Mouse (Mus musculus) MEL (cell line): ENCODE measurements around the gene Spata32. TPM values are rescaled to one million over a fixed set of nuclear protein-coding genes. Genes with fewer than 3 reads are reported as not detected.

Experiments used
- DNase-seq: peaks from one replicate; pipeline ENCODE4 v3.0.0; 2011; ENCODE audit warnings: low read depth, low spot score
- H3K27ac ChIP-seq: 2 replicates; pipeline ENCODE4 v1.5.1; 2012; ENCODE audit warnings: low read depth, mild to moderate bottlenecking, control low read depth, low read length, moderate library complexity; ENCODE audit not compliant: control insufficient read depth
- H3K27me3 ChIP-seq, 2 experiments: fragments of 150-350 bp in 1 of 2; sonication (generic) in 1 of 2; 2 replicates each; pipeline ENCODE4 v1.6.1; 2012; ENCODE audit warnings: low read length in 2 of 2, mild to moderate bottlenecking in 2 of 2, improper control_type of control experiment in 1 of 2, moderate library complexity in 1 of 2; ENCODE audit not compliant: insufficient read depth in 2 of 2, control insufficient read depth in 1 of 2
- H3K36me3 ChIP-seq, 2 experiments: 2 replicates each; pipeline ENCODE4 v1.6.1; 2012 to 2014; ENCODE audit warnings: low read length in 2 of 2, improper control_type of control experiment in 1 of 2, inconsistent platforms in 1 of 2, mild to moderate bottlenecking in 1 of 2; ENCODE audit not compliant: insufficient read depth in 2 of 2, control insufficient read depth in 1 of 2
- H3K4me1 ChIP-seq, 2 experiments: fragments of 150-350 bp in 1 of 2; sonication (generic) in 1 of 2; 2 replicates each; pipeline ENCODE4 v1.6.1; 2012; ENCODE audit warnings: low read length in 2 of 2, improper control_type of control experiment in 1 of 2, mild to moderate bottlenecking in 1 of 2; ENCODE audit not compliant: insufficient read depth in 2 of 2, control insufficient read depth in 1 of 2
- H3K4me3 ChIP-seq, 2 experiments: fragments of 150-350 bp in 1 of 2; sonication (generic) in 1 of 2; 2 replicates each; pipeline ENCODE4 v1.5.1; 2012; ENCODE audit warnings: low read depth in 2 of 2, low read length in 2 of 2, mild to moderate bottlenecking in 2 of 2, moderate library complexity in 2 of 2, control low read depth in 1 of 2, improper control_type of control experiment in 1 of 2; ENCODE audit not compliant: control insufficient read depth in 1 of 2, insufficient read depth in 1 of 2
- H3K79me2 ChIP-seq: 2 replicates; pipeline ENCODE4 v1.6.1; 2012; ENCODE audit warnings: mild to moderate bottlenecking, low read length, moderate library complexity; ENCODE audit not compliant: control insufficient read depth, poor library complexity, insufficient read depth
- H3K9ac ChIP-seq: 2 replicates; pipeline ENCODE4 v1.6.1; 2012; ENCODE audit warnings: low read depth, mild to moderate bottlenecking, control low read depth, low read length, moderate library complexity; ENCODE audit not compliant: control insufficient read depth, poor library complexity, severe bottlenecking
- H3K9me3 ChIP-seq: fragments of 150-350 bp; sonication (generic); replicated peaks from 2 replicates; pipeline ENCODE4 v1.6.1; 2012; ENCODE audit warnings: mild to moderate bottlenecking, low read length, improper control_type of control experiment, moderate library complexity; ENCODE audit not compliant: insufficient read depth
- BHLHE40 ChIP-seq: IDR thresholded peaks from 2 replicates; pipeline ENCODE4 v1.6.1; 2012; ENCODE audit warnings: low read depth, mild to moderate bottlenecking, inconsistent platforms, low read length, improper control_type of control experiment, borderline replicate concordance
- CHD1 ChIP-seq: IDR thresholded peaks from 2 replicates; pipeline ENCODE4 v1.6.1; 2012; ENCODE audit warnings: low read depth, mild to moderate bottlenecking, inconsistent platforms, low read length, improper control_type of control experiment
- CHD2 ChIP-seq: IDR thresholded peaks from 2 replicates; pipeline ENCODE4 v1.6.1; 2011; ENCODE audit warnings: low read length, improper control_type of control experiment
- CTCF ChIP-seq, 3 experiments: IDR thresholded peaks in 2 of 3; conservative IDR thresholded peaks in 1 of 3; 2 replicates each; pipeline ENCODE4 v1.5.1; 2011 to 2012; ENCODE audit warnings: low read length in 3 of 3, low read depth in 2 of 3, mild to moderate bottlenecking in 2 of 3, improper control_type of control experiment in 1 of 3, inconsistent platforms in 1 of 3, mixed read lengths in 1 of 3, moderate library complexity in 1 of 3; ENCODE audit not compliant: control insufficient read depth in 1 of 3, insufficient read depth in 1 of 3, poor library complexity in 1 of 3, severe bottlenecking in 1 of 3
- E2F4 ChIP-seq: IDR thresholded peaks from 2 replicates; pipeline ENCODE4 v1.6.1; 2011; ENCODE audit warnings: low read depth, low read length, improper control_type of control experiment, borderline replicate concordance
- ELF1 ChIP-seq: IDR thresholded peaks from 2 replicates; pipeline ENCODE4 v1.6.1; 2014; ENCODE audit warnings: low read depth, mild to moderate bottlenecking, inconsistent platforms, low read length, improper control_type of control experiment, moderate library complexity
- EP300 ChIP-seq, 2 experiments: IDR thresholded peaks; 2 replicates each; pipeline ENCODE4 v1.6.1; 2011; ENCODE audit warnings: improper control_type of control experiment in 2 of 2, low read length in 2 of 2, low read depth in 1 of 2, mild to moderate bottlenecking in 1 of 2
- ETS1 ChIP-seq: IDR thresholded peaks from 2 replicates; pipeline ENCODE4 v1.6.1; 2012; ENCODE audit warnings: low read depth, mild to moderate bottlenecking, inconsistent platforms, low read length, improper control_type of control experiment, moderate library complexity
- GATA1 ChIP-seq: IDR thresholded peaks from 2 replicates; pipeline ENCODE4 v1.6.1; 2011; ENCODE audit warnings: low read depth, low read length, improper control_type of control experiment
- HCFC1 ChIP-seq: IDR thresholded peaks from 2 replicates; pipeline ENCODE4 v1.6.1; 2012; ENCODE audit warnings: low read depth, mild to moderate bottlenecking, inconsistent platforms, low read length, improper control_type of control experiment, moderate library complexity
- KAT2A ChIP-seq: conservative IDR thresholded peaks from 2 replicates; pipeline ENCODE4 v1.6.1; 2012; ENCODE audit warnings: low read depth, low read length, improper control_type of control experiment, inconsistent platforms
- MAZ ChIP-seq: IDR thresholded peaks from 2 replicates; pipeline ENCODE4 v1.6.1; 2012; ENCODE audit warnings: low read depth, mild to moderate bottlenecking, inconsistent platforms, low read length, improper control_type of control experiment
- MEF2A ChIP-seq: IDR thresholded peaks from 2 replicates; pipeline ENCODE4 v1.6.1; 2014; ENCODE audit warnings: low read depth, mild to moderate bottlenecking, inconsistent platforms, low read length, improper control_type of control experiment; ENCODE audit not compliant: poor library complexity, insufficient replicate concordance, severe bottlenecking; ENCODE audit errors: extremely low read depth
- MXI1 ChIP-seq: IDR thresholded peaks from 2 replicates; pipeline ENCODE4 v1.6.1; 2011; ENCODE audit warnings: mild to moderate bottlenecking, low read depth, low read length, improper control_type of control experiment
- MYC ChIP-seq: IDR thresholded peaks from 2 replicates; pipeline ENCODE4 v1.6.1; 2011; ENCODE audit warnings: low read depth, mild to moderate bottlenecking, low read length, improper control_type of control experiment, moderate library complexity
- NELFE ChIP-seq: IDR thresholded peaks from 2 replicates; pipeline ENCODE4 v1.6.1; 2011; ENCODE audit warnings: low read depth, low read length, improper control_type of control experiment
- NRF1 ChIP-seq: IDR thresholded peaks from 2 replicates; pipeline ENCODE4 v1.6.1; 2014; ENCODE audit warnings: low read depth, mild to moderate bottlenecking, inconsistent platforms, low read length, improper control_type of control experiment, moderate library complexity; ENCODE audit not compliant: poor library complexity, insufficient read depth, severe bottlenecking
- POLR2A ChIP-seq, 2 experiments: IDR thresholded peaks; 2 replicates each; pipeline ENCODE4 v1.6.1; 2011 to 2012; ENCODE audit warnings: low read length in 2 of 2, mild to moderate bottlenecking in 2 of 2, control low read depth in 1 of 2, improper control_type of control experiment in 1 of 2, low read depth in 1 of 2, moderate library complexity in 1 of 2; ENCODE audit not compliant: control insufficient read depth in 1 of 2, insufficient read depth in 1 of 2, poor library complexity in 1 of 2
- POLR2AphosphoS2 ChIP-seq: IDR thresholded peaks from 2 replicates; pipeline ENCODE4 v1.6.1; 2011; ENCODE audit warnings: low read length, improper control_type of control experiment
- RAD21 ChIP-seq: IDR thresholded peaks from 2 replicates; pipeline ENCODE4 v1.6.1; 2011; ENCODE audit warnings: mild to moderate bottlenecking, low read depth, low read length, improper control_type of control experiment
- SIN3A ChIP-seq: IDR thresholded peaks from 2 replicates; pipeline ENCODE4 v1.6.1; 2012; ENCODE audit warnings: low read length, improper control_type of control experiment, inconsistent platforms
- SMC3 ChIP-seq: IDR thresholded peaks from 2 replicates; pipeline ENCODE4 v1.6.1; 2011; ENCODE audit warnings: low read depth, low read length, improper control_type of control experiment
- USF1 ChIP-seq: IDR thresholded peaks from 2 replicates; pipeline ENCODE4 v1.6.1; 2014; ENCODE audit warnings: low read depth, mild to moderate bottlenecking, inconsistent platforms, low read length, improper control_type of control experiment, moderate library complexity
- USF2 ChIP-seq, 2 experiments: IDR thresholded peaks; 2 replicates each; pipeline ENCODE4 v1.6.1; 2011 to 2012; ENCODE audit warnings: improper control_type of control experiment in 2 of 2, low read length in 2 of 2, borderline replicate concordance in 1 of 2, inconsistent platforms in 1 of 2, low read depth in 1 of 2, mild to moderate bottlenecking in 1 of 2; ENCODE audit not compliant: insufficient read depth in 1 of 2
- ZC3H11A ChIP-seq: IDR thresholded peaks from 2 replicates; pipeline ENCODE4 v1.6.1; 2012; ENCODE audit warnings: low read depth, mild to moderate bottlenecking, inconsistent platforms, low read length, improper control_type of control experiment
- ZKSCAN1 ChIP-seq: IDR thresholded peaks from 2 replicates; pipeline ENCODE4 v1.6.1; 2012; ENCODE audit warnings: low read depth, mild to moderate bottlenecking, inconsistent platforms, low read length, improper control_type of control experiment, moderate library complexity
- ZMIZ1 ChIP-seq: IDR thresholded peaks from 2 replicates; pipeline ENCODE4 v1.6.1; 2012; ENCODE audit warnings: low read depth, mild to moderate bottlenecking, inconsistent platforms, low read length, improper control_type of control experiment, moderate library complexity
- ZNF384 ChIP-seq: IDR thresholded peaks from 2 replicates; pipeline ENCODE4 v1.6.1; 2012; ENCODE audit warnings: low read depth, mild to moderate bottlenecking, inconsistent platforms, low read length, improper control_type of control experiment
- polyA plus RNA-seq, 2 experiments: library from polyadenylated mRNA; stranded (reverse) in 1 of 2; unstranded in 1 of 2; fragments of >175 nt in 1 of 2; fragments of >200 nt in 1 of 2; gene quantifications; 2 replicates each; pipeline versions ENCODE4 v1.2.1 to v1.2.4; 2012; ENCODE audit warnings: low replicate concordance in 2 of 2, low read depth in 1 of 2; ENCODE audit not compliant: insufficient read length in 2 of 2, insufficient read depth in 1 of 2, missing spikeins in 1 of 2
- total RNA-seq: library from RNA; depleted of rRNA; stranded (reverse); fragments of 300-350 nt; gene quantifications from 2 replicates; pipeline ENCODE4 v1.2.3, GENCODE M21; 2012

Spata32 gene
- total and polyA plus RNA-seq, 3 experiments: not detected

GRCm38 (mm10) chr11:103168690-103169390, 49.4 kb downstream of the Spata32 start:
- no peaks in the 10 kb centered on the region for H3K9me3 ChIP-seq
- H3K9ac ChIP-seq: no peak overlapping the region
- no peak overlapping the region for H3K4me3 ChIP-seq
- H3K4me1 ChIP-seq: peaks cover 2 to 8% of the 10 kb centered on the region in 2 experiments; a peak in 2 of 4 replicates
- TF ChIP-seq USF2 (IDR thresholded peaks at IDR 0.05; ENCODE audit: borderline replicate concordance in 1 of 2, insufficient read depth in 1 of 2, low read depth in 1 of 2, low read length in 2 of 2) (no peak), ETS1 (no peak), CTCF (IDR thresholded peaks at IDR 0.05 in 2 of 3, conservative IDR thresholded peaks at IDR 0.05 in 1 of 3; ENCODE audit: control insufficient read depth in 1 of 3, insufficient read depth in 1 of 3, low read depth in 2 of 3, low read length in 3 of 3, poor library complexity in 1 of 3, severe bottlenecking in 1 of 3) (peak; percentile 84 to 99 (median 98)), CHD2 (no peak), EP300 (IDR thresholded peaks at IDR 0.05; ENCODE audit: low read depth in 1 of 2, low read length in 2 of 2) (no peak), MAZ (no peak), HCFC1 (no peak), GATA1 (no peak), RAD21 (peak; percentile 99), ZMIZ1 (no peak), ZC3H11A (peak; percentile 96), SMC3 (peak; percentile 95)
- peak; percentile 75 for DNase-seq
- peaks cover 3 to 12% of the 10 kb centered on the region in 2 experiments; a peak in 3 of 4 replicates for H3K27me3 ChIP-seq
- H3K79me2 ChIP-seq: no peaks in the 10 kb centered on the region; the same call in 1 of the 2 replicates
- no peak overlapping the region for H3K27ac ChIP-seq
- H3K36me3 ChIP-seq: no peaks in the 10 kb centered on the region; a peak in 1 of 4 replicates

- DNase-seq: peak; percentile 90
- Histone ChIP-seq H3K27ac (no peak overlapping the region), H3K79me2 (no peaks in the 10 kb centered on the region), H3K9me3 (no peaks in the 10 kb centered on the region), H3K27me3 (no peaks in the 10 kb centered on the region), H3K4me1 (peaks cover 0 to 4% of the 10 kb centered on the region in 2 experiments; a peak in 1 of 4 replicates), H3K9ac (no peak overlapping the region), H3K36me3 (peaks cover 0 to 3% of the 10 kb centered on the region in 2 experiments; a peak in 1 of 4 replicates), H3K4me3 (peak overlapping the region; percentile 10 to 24; a peak in 3 of 4 replicates)
- TF ChIP-seq USF1 (no peak), POLR2A (IDR thresholded peaks at IDR 0.05; ENCODE audit: control insufficient read depth in 1 of 2, insufficient read depth in 1 of 2, low read depth in 1 of 2, low read length in 2 of 2, poor library complexity in 1 of 2) (no peak), MXI1 (peak; percentile 43), HCFC1 (peak; percentile 66; the same call in 1 of the 2 replicates), POLR2AphosphoS2 (no peak), ZNF384 (no peak), KAT2A (no peak), BHLHE40 (no peak), NRF1 (no peak), ZKSCAN1 (no peak), CHD1 (no peak), E2F4 (no peak), CHD2 (no peak), MYC (no peak), EP300 (IDR thresholded peaks at IDR 0.05; ENCODE audit: low read depth in 1 of 2, low read length in 2 of 2) (0 out of 4 replicates have a peak, but pooled peaks of 1 of the 2 experiments have one; percentile 20), SIN3A (peak; percentile 88), ZC3H11A (no peak), GATA1 (peak; percentile 77), NELFE (no peak), ETS1 (0 out of 2 replicates have a peak, but pooled peaks have one; percentile 33), MEF2A (no peak), ZMIZ1 (no peak), ELF1 (0 out of 2 replicates have a peak, but pooled peaks have one; percentile 38), MAZ (0 out of 2 replicates have a peak, but pooled peaks have one; percentile 47)
These were observed 53.8 kb downstream of the Spata32 start for GRCm38 (mm10) chr11:103164391-103164790.
